Mouse (Mus musculus) forebrain, embryonic 12.5 days (tissue): ENCODE data around the gene Src. TPM values are rescaled to one million over a fixed set of nuclear protein-coding genes. Genes with fewer than 3 reads are reported as not detected.

Experiments used
- ATAC-seq: fragments of 200-750 bp; cut with Nextera tagmentation; 2 replicates; pipeline ENCODE4 v1.8.0; 2017; ENCODE audit warnings: moderate TSS enrichment; ENCODE audit not compliant: low FRiP score
- H3K27ac ChIP-seq: fragments of 300-500 bp; sonication (generic); 2 replicates; pipeline ENCODE4 v1.5.1; 2016; ENCODE audit warnings: mild to moderate bottlenecking
- H3K27me3 ChIP-seq: fragments of 300-500 bp; sonication (generic); 2 replicates; pipeline ENCODE4 v1.6.1; 2016; ENCODE audit warnings: mild to moderate bottlenecking
- H3K36me3 ChIP-seq: fragments of 300-500 bp; sonication (generic); replicated peaks from 2 replicates; pipeline ENCODE4 v1.6.1; 2016; ENCODE audit warnings: mild to moderate bottlenecking
- H3K4me1 ChIP-seq: fragments of 300-500 bp; sonication (generic); 2 replicates; pipeline ENCODE4 v1.6.1; 2016
- H3K4me2 ChIP-seq: fragments of 300-500 bp; sonication (generic); 2 replicates; pipeline ENCODE4 v1.6.1; 2016; ENCODE audit warnings: mild to moderate bottlenecking, moderate library complexity
- H3K4me3 ChIP-seq: fragments of 300-500 bp; sonication (generic); replicated peaks from 2 replicates; pipeline ENCODE4 v1.5.1; 2016; ENCODE audit warnings: mild to moderate bottlenecking
- H3K9ac ChIP-seq: fragments of 300-500 bp; sonication (generic); 2 replicates; pipeline ENCODE4 v1.6.1; 2016; ENCODE audit warnings: mild to moderate bottlenecking
- H3K9me3 ChIP-seq: fragments of 300-500 bp; sonication (generic); 2 replicates; pipeline ENCODE4 v1.6.1; 2016
- WGBS: fragments of 180-500 bp; shearing (Covaris S2); methylation state at CpG from one replicate; pipeline ENCODE4 v1.1.7; 2016; 5-methylcytosine and 5-hydroxymethylcytosine counted together
- polyA plus RNA-seq: library from polyadenylated mRNA; unstranded; fragments of >200 nt; fragmentation: Nextera tagmentation; extraction: Ambion mirVana; gene quantifications from 2 replicates; pipeline ENCODE4 v1.2.1, GENCODE M21; 2016

Gene Src
- polyA plus RNA-seq, 1 experiment from 2014 or later: 35.1 TPM

DNA sequence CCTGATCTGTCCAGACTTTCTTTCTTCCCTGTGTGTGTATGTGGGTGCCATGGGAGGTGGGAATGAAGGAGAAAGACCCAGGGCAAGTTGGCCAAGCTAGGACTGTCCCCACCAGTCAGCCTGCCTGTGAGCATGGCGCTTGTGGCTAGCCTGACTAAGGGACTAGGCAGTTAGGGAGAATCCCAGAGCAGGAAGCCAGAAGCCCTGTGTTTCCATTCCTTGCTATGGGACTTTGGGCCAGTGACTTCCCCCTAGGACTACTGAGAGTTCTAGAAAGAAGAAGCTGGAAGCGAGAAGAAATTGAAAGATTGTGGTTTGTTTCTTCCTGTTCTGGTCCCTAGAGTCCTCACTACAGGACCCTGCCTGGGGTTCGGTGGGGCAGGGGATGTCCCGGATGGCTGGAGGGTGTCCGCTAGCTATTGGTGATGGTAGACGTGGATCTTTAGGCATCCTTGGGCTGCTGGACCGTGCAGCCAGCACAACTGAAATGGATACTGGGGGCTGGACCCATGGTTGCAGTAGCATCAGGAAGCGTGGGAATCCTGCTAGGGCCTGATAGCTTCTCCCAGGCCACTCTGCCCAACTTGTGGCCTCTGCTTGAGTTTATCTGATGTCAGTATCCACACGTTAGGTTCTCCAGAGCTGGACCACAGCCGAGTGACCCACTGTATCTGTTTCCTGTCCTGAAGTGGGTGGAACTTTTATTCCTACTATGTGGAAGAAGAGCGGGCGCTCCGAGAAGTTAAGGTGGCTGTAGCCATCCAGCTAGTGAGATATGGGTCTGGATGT is 10.3 kb downstream of the Src start:
- Histone ChIP-seq H3K4me3 (no peak overlapping the region), H3K27ac (no peak overlapping the region), H3K4me2 (no peak overlapping the region), H3K9ac (no peak overlapping the region), H3K36me3 (peaks cover 27% of the 10 kb centered on the region), H3K27me3 (no peaks in the 10 kb centered on the region), H3K9me3 (no peaks in the 10 kb centered on the region), H3K4me1 (peaks cover 76% of the 10 kb centered on the region)
- WGBS: 95% methylated on average over 13 of the region's 13 CpGs
- ATAC-seq: no peak

DNA sequence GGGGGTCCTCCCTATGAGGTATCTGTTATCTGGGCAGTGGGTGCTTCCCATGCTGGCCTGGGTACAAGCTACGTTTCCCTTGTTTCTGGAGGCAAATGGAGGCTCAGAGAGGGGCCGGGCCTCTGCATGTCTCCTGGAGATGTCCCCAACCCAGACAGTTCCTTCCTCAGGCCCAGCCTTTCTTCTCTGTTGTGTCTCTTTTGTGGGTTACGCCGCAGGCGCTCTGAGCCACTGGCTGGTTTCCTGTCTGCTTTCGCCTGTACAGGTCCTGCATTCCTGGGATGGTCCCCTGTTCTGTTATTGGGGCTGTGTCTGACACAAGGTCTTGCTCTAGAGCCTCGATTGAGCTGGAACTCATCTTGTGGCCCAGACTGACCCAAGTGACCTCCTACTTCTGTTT is 11.5 kb downstream of the Src start:
- Histone ChIP-seq H3K9ac (no peak overlapping the region), H3K36me3 (peaks cover 35% of the 10 kb centered on the region), H3K4me2 (no peak overlapping the region), H3K4me3 (no peak overlapping the region), H3K9me3 (no peaks in the 10 kb centered on the region), H3K27me3 (no peaks in the 10 kb centered on the region), H3K27ac (peak overlapping the region; percentile 25; the same call in 1 of the 2 replicates), H3K4me1 (peaks cover 85% of the 10 kb centered on the region)
- WGBS: 91% methylated on average over 7 of the region's 7 CpGs
- ATAC-seq: no peak

DNA sequence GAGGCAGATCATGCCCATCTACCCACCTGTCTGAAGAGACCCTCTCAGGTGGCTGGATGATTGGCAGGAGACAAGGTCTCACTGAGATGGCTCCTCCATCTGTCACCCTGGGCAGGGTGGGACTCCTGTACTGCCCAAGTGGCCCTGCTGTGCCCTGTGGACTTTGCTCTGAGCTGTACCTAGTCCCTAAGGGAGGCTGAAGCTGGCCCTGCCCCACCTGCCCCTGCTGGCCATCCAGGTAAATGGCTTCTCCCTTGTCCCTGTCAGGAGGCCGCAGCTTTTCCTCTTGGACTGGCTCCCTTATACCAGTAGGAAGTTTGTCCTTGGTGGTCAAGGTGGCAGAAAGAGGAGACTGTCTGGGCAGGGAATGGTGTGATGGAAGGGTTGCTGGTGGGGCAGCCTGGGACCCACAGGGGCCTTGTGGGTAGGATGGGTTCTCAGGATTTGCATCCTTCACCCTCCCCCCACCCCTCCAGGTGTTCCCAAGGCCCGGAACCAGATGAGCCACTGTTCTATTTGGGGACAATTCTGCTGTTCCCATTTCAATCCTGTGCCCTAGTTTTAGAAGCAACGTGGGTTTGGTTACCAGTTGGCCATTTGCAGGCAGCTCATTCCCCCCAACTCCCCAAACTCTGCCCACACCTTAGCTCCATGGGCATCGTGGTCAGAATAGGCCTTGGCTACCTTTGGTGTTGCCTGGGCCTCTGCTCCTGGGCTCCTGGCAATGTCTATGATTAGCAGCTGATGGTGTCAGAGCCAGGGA is 12.6 kb downstream of the Src start:
- peak overlapping the region; percentile 17 for H3K9ac ChIP-seq
- H3K4me2 ChIP-seq: no peak overlapping the region
- peaks cover 35% of the 10 kb centered on the region for H3K36me3 ChIP-seq
- H3K9me3 ChIP-seq: no peaks in the 10 kb centered on the region
- H3K4me1 ChIP-seq: peaks cover 78% of the 10 kb centered on the region
- H3K27me3 ChIP-seq: no peaks in the 10 kb centered on the region
- peak overlapping the region; percentile 36; the same call in 1 of the 2 replicates for H3K27ac ChIP-seq
- WGBS: 75% methylated on average over 4 of the region's 4 CpGs
- H3K4me3 ChIP-seq: no peak overlapping the region
- ATAC-seq: no peak

DNA sequence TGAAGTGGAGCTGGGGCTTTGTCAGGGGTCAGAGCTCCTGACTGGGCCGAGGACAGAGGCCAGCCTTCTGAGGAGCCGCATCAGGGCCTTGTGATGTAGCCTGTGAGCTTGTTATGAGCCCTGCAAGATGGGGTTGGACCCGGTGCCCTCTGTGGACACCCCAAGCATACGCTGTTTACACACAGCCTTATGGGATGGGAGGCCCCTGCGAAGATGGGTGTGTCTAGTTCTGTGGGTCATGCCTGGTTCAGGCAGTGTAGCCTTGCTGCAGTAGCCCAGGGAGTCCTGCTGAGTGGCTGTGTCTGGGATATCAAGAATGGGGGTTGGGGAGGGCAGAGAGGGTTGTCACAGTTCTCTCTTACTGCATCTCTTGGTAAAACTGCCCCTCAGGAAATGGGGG is 13.7 kb downstream of the Src start:
- 78% methylated on average over 5 of the region's 5 CpGs for WGBS
- H3K4me2 ChIP-seq: no peak overlapping the region
- H3K4me3 ChIP-seq: no peak overlapping the region
- peak overlapping the region; percentile 36; the same call in 1 of the 2 replicates for H3K9ac ChIP-seq
- ATAC-seq: no peak
- H3K27me3 ChIP-seq: no peaks in the 10 kb centered on the region
- peak overlapping the region; percentile 73 for H3K27ac ChIP-seq
- H3K9me3 ChIP-seq: no peaks in the 10 kb centered on the region
- H3K36me3 ChIP-seq: peaks cover 43% of the 10 kb centered on the region
- H3K4me1 ChIP-seq: peaks cover 75% of the 10 kb centered on the region

DNA sequence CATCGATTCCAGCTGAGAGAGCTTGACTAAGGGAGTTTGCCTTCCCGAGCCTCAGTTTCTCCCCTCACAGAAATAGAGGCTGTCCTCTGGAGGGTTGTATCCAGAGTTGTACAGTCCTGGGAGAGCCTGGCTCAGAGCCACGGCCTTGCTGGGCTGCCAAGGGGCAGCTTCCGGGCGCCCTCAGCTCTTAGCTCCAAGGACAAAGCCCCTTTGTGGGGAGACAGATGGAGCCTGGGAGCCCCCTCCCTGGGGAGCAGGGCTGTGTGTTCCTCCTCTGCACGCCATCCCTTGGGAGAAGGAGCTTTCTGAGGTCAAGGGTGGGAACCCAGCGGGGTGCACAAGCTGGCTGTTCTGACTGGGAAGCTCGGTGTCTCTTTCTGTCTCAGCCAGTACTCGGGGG is 14.2 kb downstream of the Src start:
- WGBS: 54% methylated on average over 9 of the region's 9 CpGs
- no peaks in the 10 kb centered on the region for H3K27me3 ChIP-seq
- H3K4me1 ChIP-seq: peaks cover 69% of the 10 kb centered on the region
- peak overlapping the region; percentile 73 for H3K27ac ChIP-seq
- no peak overlapping the region for H3K4me2 ChIP-seq
- no peaks in the 10 kb centered on the region for H3K9me3 ChIP-seq
- peak overlapping the region; percentile 36; the same call in 1 of the 2 replicates for H3K9ac ChIP-seq
- no peak overlapping the region for H3K4me3 ChIP-seq
- H3K36me3 ChIP-seq: peaks cover 44% of the 10 kb centered on the region
- ATAC-seq: 0 out of 2 replicates have a peak, but pooled peaks have one; percentile 21

DNA sequence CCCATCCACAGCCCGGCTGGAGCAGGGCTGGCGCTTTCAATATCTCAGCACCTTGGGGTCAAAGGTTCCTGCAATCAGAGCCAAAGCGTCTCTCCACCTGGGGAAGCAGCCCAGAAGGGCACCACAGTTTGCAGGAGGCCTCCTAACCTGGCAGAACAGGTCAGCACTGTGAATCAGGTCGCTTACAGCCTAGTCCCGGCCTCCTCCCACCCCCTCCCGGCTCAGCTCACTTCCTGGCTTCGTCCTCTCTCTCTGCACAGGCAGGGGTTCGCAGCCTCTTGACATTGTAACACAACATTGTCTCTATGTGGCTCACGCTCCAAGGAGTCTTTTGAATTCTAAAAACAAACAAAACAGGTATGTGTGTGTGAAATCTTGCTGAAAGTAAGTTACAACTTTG is 15.8 kb downstream of the Src start:
- H3K27me3 ChIP-seq: no peaks in the 10 kb centered on the region
- H3K9me3 ChIP-seq: no peaks in the 10 kb centered on the region
- peak overlapping the region; percentile 69 for H3K27ac ChIP-seq
- no peak overlapping the region for H3K4me3 ChIP-seq
- WGBS: 30% methylated on average over 9 of the region's 9 CpGs
- H3K4me1 ChIP-seq: peaks cover 65% of the 10 kb centered on the region
- no peak for ATAC-seq
- H3K9ac ChIP-seq: no peak overlapping the region
- no peak overlapping the region; the same call in 1 of the 2 replicates for H3K4me2 ChIP-seq
- peaks cover 42% of the 10 kb centered on the region for H3K36me3 ChIP-seq

DNA sequence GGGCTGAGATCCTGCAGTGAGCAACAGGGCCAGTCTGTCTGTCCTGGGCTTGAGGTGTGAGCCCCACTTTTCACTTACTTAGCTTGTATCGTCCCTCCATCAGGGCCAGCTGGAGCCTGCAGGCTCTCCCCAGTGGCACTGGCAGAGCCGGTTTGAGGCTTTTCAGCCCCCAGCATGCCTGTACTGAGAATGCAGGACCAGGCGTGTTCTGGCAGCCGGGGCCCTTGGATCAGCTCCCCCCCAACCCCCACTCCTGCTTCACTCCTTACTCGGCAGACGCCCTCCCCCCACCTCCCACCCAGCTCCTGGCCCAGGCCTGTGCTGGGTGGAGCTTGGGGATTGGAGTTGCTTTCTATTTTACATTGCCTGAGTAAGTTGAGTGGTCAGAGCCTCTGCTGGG is 16.3 kb downstream of the Src start:
- no peak overlapping the region for H3K4me3 ChIP-seq
- peak overlapping the region; percentile 69 for H3K27ac ChIP-seq
- 20% methylated on average over 6 of the region's 6 CpGs for WGBS
- H3K4me2 ChIP-seq: no peak overlapping the region; the same call in 1 of the 2 replicates
- no peaks in the 10 kb centered on the region for H3K9me3 ChIP-seq
- peaks cover 45% of the 10 kb centered on the region for H3K36me3 ChIP-seq
- no peaks in the 10 kb centered on the region for H3K27me3 ChIP-seq
- H3K4me1 ChIP-seq: peaks cover 62% of the 10 kb centered on the region
- H3K9ac ChIP-seq: no peak overlapping the region; the same call in 1 of the 2 replicates
- no peak; the same call in 1 of the 2 replicates for ATAC-seq

DNA sequence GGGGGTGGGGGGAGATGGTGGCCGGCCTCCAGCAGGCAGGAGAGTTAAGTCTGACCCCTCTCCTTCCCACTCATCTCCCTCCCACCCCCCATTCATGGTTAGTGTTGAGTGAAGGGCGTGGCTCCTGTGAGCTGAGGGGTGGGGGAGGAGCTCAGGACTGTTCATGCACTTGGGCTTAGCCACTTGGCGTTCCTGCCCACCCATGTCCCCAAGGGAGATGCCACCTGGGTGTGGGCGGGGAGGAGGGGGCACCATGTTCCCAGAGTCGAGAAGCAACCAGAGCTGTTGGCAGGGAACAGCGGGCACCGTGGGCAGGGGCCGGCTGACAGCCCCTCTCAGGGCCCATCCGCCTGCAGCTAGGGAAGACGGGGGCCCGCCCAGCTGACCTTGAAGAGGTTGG is 18.3 kb downstream of the Src start:
- Histone ChIP-seq H3K27ac (no peak overlapping the region), H3K4me1 (peaks cover 44% of the 10 kb centered on the region), H3K27me3 (no peaks in the 10 kb centered on the region), H3K36me3 (peaks cover 54% of the 10 kb centered on the region), H3K9ac (no peak overlapping the region), H3K4me2 (no peak overlapping the region), H3K9me3 (peaks cover 5% of the 10 kb centered on the region; the same call in 1 of the 2 replicates), H3K4me3 (no peak overlapping the region)
- ATAC-seq: no peak
- WGBS: 85% methylated on average over 11 of the region's 11 CpGs

DNA sequence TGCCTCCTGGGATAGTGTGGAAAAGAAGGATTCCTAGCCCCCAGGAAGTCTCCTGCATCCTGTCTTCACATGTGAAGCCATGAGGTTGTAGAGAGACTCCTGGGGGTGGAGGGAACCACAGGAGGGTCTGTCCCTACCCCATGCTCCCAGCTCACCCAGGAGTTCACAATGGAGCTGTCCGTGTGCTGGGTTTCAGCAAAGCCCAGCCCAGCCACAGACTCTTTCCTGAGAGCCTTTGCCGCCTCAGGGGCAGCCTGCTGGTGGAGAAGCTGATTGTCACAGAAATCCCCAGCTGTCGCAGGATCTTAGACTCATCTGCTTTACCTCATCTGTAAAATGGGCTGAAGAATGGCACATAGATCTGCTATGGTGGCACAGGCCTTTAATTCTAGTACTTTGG is 18.9 kb downstream of the Src start:
- ATAC-seq: no peak
- Histone ChIP-seq H3K27ac (no peak overlapping the region), H3K4me3 (no peak overlapping the region), H3K9ac (no peak overlapping the region), H3K36me3 (peaks cover 55% of the 10 kb centered on the region), H3K9me3 (peaks cover 5% of the 10 kb centered on the region; the same call in 1 of the 2 replicates), H3K4me2 (no peak overlapping the region), H3K4me1 (peaks cover 38% of the 10 kb centered on the region), H3K27me3 (no peaks in the 10 kb centered on the region)
- 78% methylated on average over 3 of the region's 3 CpGs for WGBS

DNA sequence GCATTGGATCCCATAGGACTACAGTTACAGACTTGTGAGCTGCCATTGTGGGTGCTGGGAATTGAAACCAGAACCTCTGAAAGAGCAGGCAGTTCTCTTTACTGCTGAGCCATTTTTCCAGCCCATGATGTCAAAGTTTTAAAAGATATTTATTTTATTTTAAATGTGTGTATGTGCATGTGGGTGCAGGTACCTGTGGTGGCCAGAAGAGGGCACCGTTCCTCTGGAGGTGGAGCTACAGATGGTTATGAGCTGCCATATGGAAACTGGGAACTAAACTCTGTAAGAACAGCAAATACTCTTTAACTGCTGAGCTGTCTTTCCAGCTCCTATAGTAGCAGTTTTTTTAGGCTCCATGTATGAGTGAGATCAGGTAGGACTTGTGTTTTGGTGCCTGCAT is 23.1 kb downstream of the Src start:
- H3K36me3 ChIP-seq: peaks cover 63% of the 10 kb centered on the region
- no peaks in the 10 kb centered on the region for H3K27me3 ChIP-seq
- H3K27ac ChIP-seq: no peak overlapping the region
- ATAC-seq: no peak
- H3K4me2 ChIP-seq: no peak overlapping the region
- H3K4me1 ChIP-seq: peaks cover 2% of the 10 kb centered on the region; the same call in 1 of the 2 replicates
- peaks cover 5% of the 10 kb centered on the region; the same call in 1 of the 2 replicates for H3K9me3 ChIP-seq
- WGBS: 94% methylated on average over 1 of the region's 1 CpGs
- H3K4me3 ChIP-seq: no peak overlapping the region
- no peak overlapping the region for H3K9ac ChIP-seq

DNA sequence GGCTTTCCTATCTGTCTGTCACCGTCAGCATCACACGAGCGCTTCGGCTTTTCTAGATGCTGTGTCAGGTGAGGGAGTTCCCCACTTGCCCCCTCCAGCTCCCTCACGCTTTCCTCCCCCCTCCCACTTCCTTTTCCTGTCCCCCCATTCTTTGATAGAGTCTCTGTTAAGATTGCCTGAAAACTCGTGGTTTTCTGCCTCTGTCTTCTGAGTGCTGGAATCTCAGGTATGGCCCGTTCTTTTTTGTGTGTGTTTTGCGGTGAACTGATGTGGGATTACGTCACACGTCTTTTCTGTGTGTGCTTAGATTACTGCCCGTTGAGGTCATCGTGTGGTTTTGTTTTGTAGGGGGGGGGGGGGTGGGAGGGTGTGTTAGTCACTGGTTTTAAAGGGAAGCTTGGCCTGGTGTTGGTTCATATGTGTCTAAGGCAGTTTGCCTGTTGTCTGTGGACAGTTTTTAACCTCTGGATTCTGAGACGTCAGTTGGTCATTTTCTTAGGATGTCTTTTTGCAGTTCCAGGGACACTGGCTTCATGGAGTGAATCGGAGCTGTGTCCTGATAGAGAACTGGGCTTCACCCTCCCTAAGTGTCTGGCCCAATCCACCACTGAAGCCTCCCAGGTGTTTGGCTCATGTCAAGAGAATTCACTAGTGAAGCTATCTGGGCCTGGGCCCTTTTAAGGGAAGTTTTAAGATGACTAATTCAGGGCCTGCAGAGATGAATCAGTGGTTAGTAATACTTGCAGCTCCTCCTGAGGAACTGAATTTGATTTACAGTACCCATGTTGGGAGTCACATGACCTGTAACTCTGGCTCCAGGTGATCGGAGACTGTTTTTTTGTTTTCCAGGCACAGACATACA is 29.3 kb downstream of the Src start:
- no peaks in the 10 kb centered on the region for H3K9me3 ChIP-seq
- 91% methylated on average over 15 of the region's 15 CpGs for WGBS
- H3K4me1 ChIP-seq: no peaks in the 10 kb centered on the region
- H3K27me3 ChIP-seq: no peaks in the 10 kb centered on the region
- H3K4me3 ChIP-seq: no peak overlapping the region
- no peak overlapping the region for H3K9ac ChIP-seq
- no peak overlapping the region for H3K4me2 ChIP-seq
- no peak overlapping the region for H3K27ac ChIP-seq
- H3K36me3 ChIP-seq: peaks cover 56% of the 10 kb centered on the region
- ATAC-seq: no peak

DNA sequence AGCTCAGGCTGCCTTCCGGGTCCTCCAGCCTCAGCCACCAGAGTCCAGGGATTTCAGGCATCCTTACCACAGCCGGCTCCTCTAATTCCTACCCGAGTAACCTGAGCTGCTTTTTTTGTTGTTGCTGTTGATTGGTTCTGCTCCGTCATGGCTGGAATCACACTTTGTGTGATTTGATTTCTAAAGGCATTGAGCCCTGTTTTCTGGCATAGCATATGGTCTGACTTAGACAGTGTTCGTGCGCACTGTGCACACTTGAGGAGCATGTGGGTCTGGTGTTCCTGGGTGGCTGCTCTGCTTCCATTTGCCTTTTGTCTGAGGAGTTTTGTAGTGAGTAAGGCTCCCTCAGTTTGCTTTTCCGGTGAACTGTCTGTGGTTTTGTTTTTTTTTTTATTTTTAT is 30.1 kb downstream of the Src start:
- no peak overlapping the region for H3K27ac ChIP-seq
- no peak overlapping the region for H3K4me2 ChIP-seq
- H3K9ac ChIP-seq: no peak overlapping the region
- WGBS: 59% methylated on average over 7 of the region's 7 CpGs
- peaks cover 55% of the 10 kb centered on the region for H3K36me3 ChIP-seq
- no peaks in the 10 kb centered on the region for H3K4me1 ChIP-seq
- no peaks in the 10 kb centered on the region for H3K9me3 ChIP-seq
- H3K27me3 ChIP-seq: no peaks in the 10 kb centered on the region
- no peak overlapping the region for H3K4me3 ChIP-seq
- no peak for ATAC-seq
